In genomic region chr9:56547291-56547977, GRCm38 (mm10) we compare ENCODE assay signal across 10 mouse cellular contexts.
DNase-seq lines count a peak whose midpoint lies in the region; ATAC-seq and TF ChIP-seq lines count a peak whose summit lies in the region.
"Had no signal": no experiment of that assay in that cellular context is flagged by ENCODE, and none has a peak within 500 bp of the region (broad histone marks: within the 10 kb centered on the region; RNA-seq: fewer than 3 reads in every experiment).

No protein-coding gene starts in this region.

- no peak overlapping the region for H3K4me3 ChIP-seq in heart, embryonic 12.5 days
- no peak overlapping the region for H3K4me3 ChIP-seq in ES-E14 (ENCODE audit: insufficient read depth in 1 of 2, low read depth in 1 of 2, low read length in 2 of 2, poor library complexity in 1 of 2, severe bottlenecking in 1 of 2)
- no peak overlapping the region for H3K4me3 ChIP-seq in limb, embryonic 15.5 days

- no peak overlapping the region for H3K9ac ChIP-seq in heart, embryonic 12.5 days
- H3K9ac ChIP-seq in ES-E14 (ENCODE audit: insufficient read depth, low read depth, low read length, poor library complexity, severe bottlenecking): no peak overlapping the region; the same call in 1 of the 2 replicates
- H3K9ac ChIP-seq in limb, embryonic 15.5 days: no peak overlapping the region

- ATAC-seq in heart, embryonic 12.5 days (ENCODE audit: insufficient number of reproducible peaks, low FRiP score): no peak
- ATAC-seq in limb, embryonic 15.5 days (ENCODE audit: insufficient number of reproducible peaks, low FRiP score, low TSS enrichment, low read depth): no peak

- no peak overlapping the region for H3K4me2 ChIP-seq in heart, embryonic 12.5 days
- no peak overlapping the region for H3K4me2 ChIP-seq in limb, embryonic 15.5 days

- peaks cover 44% of the 10 kb centered on the region for H3K4me1 ChIP-seq in heart, embryonic 12.5 days (replicated peaks)
- peaks cover 12 to 47% of the 10 kb centered on the region in 2 experiments; a peak in 3 of 4 replicates for H3K4me1 ChIP-seq in ES-E14 (ENCODE audit: control insufficient read depth in 2 of 2, insufficient read depth in 2 of 2, low read length in 2 of 2, poor library complexity in 1 of 2)
- peaks cover 9% of the 10 kb centered on the region for H3K4me1 ChIP-seq in limb, embryonic 15.5 days

- H3K27ac ChIP-seq in heart, embryonic 12.5 days (ENCODE audit: poor library complexity, severe bottlenecking): no peak overlapping the region; the same call in 1 of the 2 replicates
- H3K27ac ChIP-seq in ES-E14 (ENCODE audit: insufficient read depth, low read depth, low read length, poor library complexity, severe bottlenecking): peak overlapping the region; percentile 86
- peak overlapping the region; percentile 69 for H3K27ac ChIP-seq in limb, embryonic 15.5 days

- no peaks in the 10 kb centered on the region for H3K36me3 ChIP-seq in heart, embryonic 12.5 days
- H3K36me3 ChIP-seq in ES-E14 (ENCODE audit: control insufficient read depth, insufficient read depth, low read length, poor library complexity, severe bottlenecking): no peaks in the 10 kb centered on the region
- H3K36me3 ChIP-seq in limb, embryonic 15.5 days: no peaks in the 10 kb centered on the region

- peak; percentile 96 for DNase-seq in heart, adult 11 months
- no peak for DNase-seq in ES-E14 (ENCODE audit: low read depth, low spot score)
- peak; percentile 36 for DNase-seq in heart, adult 8-10 months (ENCODE audit: low spot score)
- DNase-seq in thymus, postnatal 4 days: no peak
- DNase-seq in adrenal gland, postnatal 10 days: no peak
- DNase-seq in embryo, embryonic 9.5 days (ENCODE audit: extremely low spot score): no peak
- DNase-seq: adrenal gland, postnatal 14 days; kidney, adult 8-10 months had no signal

- in situ Hi-C loops in ES-E14 (cut with MboI; ENCODE audit: low sequenced_read_pairs in 2 of 2, unreplicated experiment in 2 of 2): no loop called here

- no peaks in the 10 kb centered on the region for H3K27me3 ChIP-seq in heart, embryonic 12.5 days (replicated peaks)
- peaks cover 3% of the 10 kb centered on the region; the same call in 1 of the 2 replicates for H3K27me3 ChIP-seq in limb, embryonic 15.5 days

- H3K9me3 ChIP-seq in heart, embryonic 12.5 days (replicated peaks): no peaks in the 10 kb centered on the region
- H3K9me3 ChIP-seq in ES-E14 (ENCODE audit: control insufficient read depth, insufficient read depth, low read depth, low read length): no peaks in the 10 kb centered on the region
- H3K9me3 ChIP-seq in limb, embryonic 15.5 days: no peaks in the 10 kb centered on the region

- 67% methylated on average over 9 of the region's 9 CpGs for WGBS in heart, embryonic 12.5 days
- 49% methylated on average over 9 of the region's 9 CpGs for WGBS in limb, embryonic 15.5 days

TF ChIP-seq in ES-E14, 5 proteins besides CTCF, POLR2A, EP300 and RAD21:
- TF ChIP-seq ZC3H11A (IDR thresholded peaks at IDR 0.05; ENCODE audit: borderline replicate concordance, low read depth, low read length) (no peak), MAFK (IDR thresholded peaks at IDR 0.05; ENCODE audit: insufficient read depth, low read depth, low read length) (no peak), HCFC1 (IDR thresholded peaks at IDR 0.05; ENCODE audit: borderline replicate concordance, insufficient read depth, low read length) (no peak), ZNF384 (IDR thresholded peaks at IDR 0.05; ENCODE audit: low read depth, low read length) (no peak), CHD2 (IDR thresholded peaks at IDR 0.05; ENCODE audit: low read depth, low read length) (no peak)
TF ChIP-seq in ES-E14: peak in this region for 0.

Comparison
In these comparisons a context has a peak if more than half of its experiments do, and no peak if none do; other contexts are left out.
1. DNase-seq: peak in heart, adult 11 months (single experiment) and heart, adult 8-10 months (single experiment); none in ES-E14 (single experiment), thymus, postnatal 4 days (single experiment), adrenal gland, postnatal 10 days (single experiment) and embryo, embryonic 9.5 days (single experiment).